Mouse (Mus musculus): ENCODE measurements around the gene Tmem199.
"Not testable (repeated sequence)": the region's sequence is repeated elsewhere in the genome, so short reads cannot be mapped to it uniquely, and the experiment has no call there.

The Tmem199 gene

GRCm38 (mm10) chr11:78512025-78512957, at the start of gene Tmem199, which contains the start of gene Poldip2:
Gene Tmem199 (minus strand): TSS chr11:78512172.
Gene Poldip2 (plus strand): TSS chr11:78512193.
- peak; percentile 90 for DNase-seq (ENCODE audit: low spot score)

GRCm38 (mm10) chr11:78560447-78560846, 48.5 kb upstream of the Tmem199 start:
- DNase-seq (ENCODE audit: low spot score): peak; percentile 41

GRCm38 (mm10) chr11:78557241-78557640, 45.3 kb upstream of the Tmem199 start:
- DNase-seq (ENCODE audit: low spot score): no peak

GRCm38 (mm10) chr11:78556070-78556469, 44.1 kb upstream of the Tmem199 start:
- DNase-seq (ENCODE audit: low spot score): no peak

- DNase-seq (ENCODE audit: low spot score): peak; percentile 48
These were observed 43.7 kb upstream of the Tmem199 start for GRCm38 (mm10) chr11:78555623-78556022.

- no peak for DNase-seq (ENCODE audit: low spot score)
These were observed 39.1 kb upstream of the Tmem199 start for GRCm38 (mm10) chr11:78551059-78551398.

GRCm38 (mm10) chr11:78550168-78551058, 38.4 kb upstream of the Tmem199 start, which contains the start of gene Tmem97:
Gene Tmem97 (minus strand): TSS chr11:78550777.
- peak; percentile 93 for DNase-seq (ENCODE audit: low spot score)

- DNase-seq (ENCODE audit: low spot score): no peak
These were observed 37.6 kb upstream of the Tmem199 start for GRCm38 (mm10) chr11:78549491-78549987.

- DNase-seq (ENCODE audit: low spot score): no peak
These were observed 35.9 kb upstream of the Tmem199 start for GRCm38 (mm10) chr11:78547718-78548460.

GRCm38 (mm10) chr11:78545181-78545580, 33.2 kb upstream of the Tmem199 start:
- no peak for DNase-seq (ENCODE audit: low spot score)

GRCm38 (mm10) chr11:78544449-78545111, 32.6 kb upstream of the Tmem199 start:
- DNase-seq (ENCODE audit: low spot score): no peak

GRCm38 (mm10) chr11:78540358-78540757, 28.4 kb upstream of the Tmem199 start:
- DNase-seq (ENCODE audit: low spot score): no peak

- DNase-seq (ENCODE audit: low spot score): no peak
These were observed 24.7 kb upstream of the Tmem199 start for GRCm38 (mm10) chr11:78536690-78537084.

- peak; percentile 93 for DNase-seq (ENCODE audit: low spot score)
These were observed 24.2 kb upstream of the Tmem199 start, which contains the start of the genes Tnfaip1 and Ift20 for GRCm38 (mm10) chr11:78536080-78536689. Gene Tnfaip1 (minus strand): TSS chr11:78536332. Gene Ift20 (plus strand): TSS chr11:78536361.

GRCm38 (mm10) chr11:78535376-78536079, 23.6 kb upstream of the Tmem199 start:
- DNase-seq (ENCODE audit: low spot score): no peak

- no peak for DNase-seq (ENCODE audit: low spot score)
These were observed 22.5 kb upstream of the Tmem199 start for GRCm38 (mm10) chr11:78534516-78534915.

- DNase-seq (ENCODE audit: low spot score): not testable (repeated sequence)
These were observed 19.5 kb upstream of the Tmem199 start for GRCm38 (mm10) chr11:78531515-78531914.

- DNase-seq (ENCODE audit: low spot score): no peak
These were observed 19.1 kb upstream of the Tmem199 start for GRCm38 (mm10) chr11:78531046-78531445.

GRCm38 (mm10) chr11:78530001-78530400, 18.0 kb upstream of the Tmem199 start:
- DNase-seq (ENCODE audit: low spot score): no peak

GRCm38 (mm10) chr11:78528714-78529113, 16.7 kb upstream of the Tmem199 start:
- DNase-seq (ENCODE audit: low spot score): no peak

Measured in ovary, postnatal 36 days (tissue).